Mouse (Mus musculus): Measurements from ENCODE around the gene Tex2. TPM values are rescaled to one million over a fixed set of nuclear protein-coding genes. Genes with fewer than 3 reads are reported as not detected.
"Not testable (repeated sequence)": the region's sequence is repeated elsewhere in the genome, so short reads cannot be mapped to it uniquely, and the experiment has no call there.

Gene Tex2
- polyA plus RNA-seq, 1 experiment from 2014 or later, result 11.1 TPM

- ATAC-seq, result no peak
- Histone ChIP-seq H3K4me2 (replicated peaks) (no peak overlapping the region), H3K9ac (no peak overlapping the region), H3K9me3 (no peaks in the 10 kb centered on the region), H3K4me1 (replicated peaks) (0 out of 2 replicates have a peak, but pooled peaks cover 7% of the 10 kb centered on the region), H3K36me3 (no peaks in the 10 kb centered on the region), H3K27me3 (replicated peaks) (no peaks in the 10 kb centered on the region), H3K27ac (no peak overlapping the region), H3K4me3 (replicated peaks) (no peak overlapping the region)
- 67% methylated on average over 5 of the region's 5 CpGs for WGBS
These were observed 23.1 kb downstream of the Tex2 start for GRCm38 (mm10) chr11:106590143-106590542.

GRCm38 (mm10) chr11:106588781-106589180 is 24.4 kb downstream of the Tex2 start:
- WGBS, result 54% methylated on average over 8 of the region's 8 CpGs
- 0 out of 2 replicates have a peak, but pooled peaks cover 7% of the 10 kb centered on the region for H3K4me1 ChIP-seq (replicated peaks)
- no peak for ATAC-seq
- no peak overlapping the region for H3K27ac ChIP-seq
- H3K9ac ChIP-seq, result no peak overlapping the region
- no peak overlapping the region for H3K4me2 ChIP-seq (replicated peaks)
- H3K9me3 ChIP-seq, result no peaks in the 10 kb centered on the region
- no peak overlapping the region for H3K4me3 ChIP-seq (replicated peaks)
- no peaks in the 10 kb centered on the region for H3K27me3 ChIP-seq (replicated peaks)
- no peaks in the 10 kb centered on the region for H3K36me3 ChIP-seq

- no peaks in the 10 kb centered on the region for H3K27me3 ChIP-seq (replicated peaks)
- no peaks in the 10 kb centered on the region for H3K36me3 ChIP-seq
- H3K4me2 ChIP-seq (replicated peaks), result no peak overlapping the region
- 74% methylated on average over 10 of the region's 10 CpGs for WGBS
- peak; percentile 61; the same call in 1 of the 2 replicates for ATAC-seq
- no peak overlapping the region for H3K4me3 ChIP-seq (replicated peaks)
- no peak overlapping the region for H3K27ac ChIP-seq
- H3K4me1 ChIP-seq (replicated peaks), result 0 out of 2 replicates have a peak, but pooled peaks cover 7% of the 10 kb centered on the region
- H3K9me3 ChIP-seq, result no peaks in the 10 kb centered on the region
- H3K9ac ChIP-seq, result no peak overlapping the region
These were observed 25.3 kb downstream of the Tex2 start for GRCm38 (mm10) chr11:106587786-106588519.

GRCm38 (mm10) chr11:106583801-106584200 is 29.4 kb downstream of the Tex2 start:
- no peaks in the 10 kb centered on the region for H3K36me3 ChIP-seq
- no peak overlapping the region for H3K4me2 ChIP-seq (replicated peaks)
- no peak for ATAC-seq
- H3K4me1 ChIP-seq (replicated peaks), result 0 out of 2 replicates have a peak, but pooled peaks cover 3% of the 10 kb centered on the region
- H3K4me3 ChIP-seq (replicated peaks), result no peak overlapping the region
- H3K27me3 ChIP-seq (replicated peaks), result no peaks in the 10 kb centered on the region
- H3K9ac ChIP-seq, result no peak overlapping the region
- H3K9me3 ChIP-seq, result no peaks in the 10 kb centered on the region
- WGBS, result 98% methylated on average over 1 of the region's 1 CpGs
- no peak overlapping the region for H3K27ac ChIP-seq

- H3K27ac ChIP-seq, result no peak overlapping the region
These were observed 31.9 kb downstream of the Tex2 start for GRCm38 (mm10) chr11:106581357-106581756.

GRCm38 (mm10) chr11:106580468-106580867 is 32.8 kb downstream of the Tex2 start:
- Histone ChIP-seq H3K36me3 (no peaks in the 10 kb centered on the region), H3K27ac (no peak overlapping the region), H3K9me3 (no peaks in the 10 kb centered on the region), H3K27me3 (replicated peaks) (no peaks in the 10 kb centered on the region), H3K4me1 (replicated peaks) (no peaks in the 10 kb centered on the region), H3K4me3 (replicated peaks) (no peak overlapping the region), H3K9ac (no peak overlapping the region), H3K4me2 (replicated peaks) (no peak overlapping the region)
- 88% methylated on average over 8 of the region's 8 CpGs for WGBS
- ATAC-seq, result no peak

More at GRCm38 (mm10) chr11:106581357-106581756, 31.9 kb downstream of the Tex2 start:
- Histone ChIP-seq H3K9ac (no peak overlapping the region), H3K27me3 (replicated peaks) (no peaks in the 10 kb centered on the region), H3K4me2 (replicated peaks) (no peak overlapping the region), H3K36me3 (no peaks in the 10 kb centered on the region), H3K9me3 (no peaks in the 10 kb centered on the region), H3K4me1 (replicated peaks) (no peaks in the 10 kb centered on the region), H3K4me3 (replicated peaks) (no peak overlapping the region)
- ATAC-seq, result no peak
- WGBS, result 90% methylated on average over 10 of the region's 10 CpGs

- no peaks in the 10 kb centered on the region for H3K9me3 ChIP-seq
- WGBS, result 43% methylated on average over 5 of the region's 5 CpGs
- no peaks in the 10 kb centered on the region for H3K36me3 ChIP-seq
- peak; percentile 28; the same call in 1 of the 2 replicates for ATAC-seq
- H3K27me3 ChIP-seq (replicated peaks), result no peaks in the 10 kb centered on the region
- H3K27ac ChIP-seq, result no peak overlapping the region
- no peak overlapping the region for H3K4me3 ChIP-seq (replicated peaks)
- no peak overlapping the region for H3K4me2 ChIP-seq (replicated peaks)
- no peaks in the 10 kb centered on the region for H3K4me1 ChIP-seq (replicated peaks)
- no peak overlapping the region for H3K9ac ChIP-seq
These were observed 33.3 kb downstream of the Tex2 start for GRCm38 (mm10) chr11:106579957-106580356.

- Histone ChIP-seq H3K36me3 (no peaks in the 10 kb centered on the region), H3K27ac (no peak overlapping the region), H3K9me3 (no peaks in the 10 kb centered on the region), H3K9ac (no peak overlapping the region), H3K27me3 (replicated peaks) (no peaks in the 10 kb centered on the region), H3K4me2 (replicated peaks) (no peak overlapping the region), H3K4me3 (replicated peaks) (no peak overlapping the region), H3K4me1 (replicated peaks) (no peaks in the 10 kb centered on the region)
- no peak for ATAC-seq
- WGBS, result 85% methylated on average over 2 of the region's 2 CpGs
These were observed 34.1 kb downstream of the Tex2 start for GRCm38 (mm10) chr11:106579146-106579545.

GRCm38 (mm10) chr11:106577624-106578355 is 35.4 kb downstream of the Tex2 start:
- not testable (repeated sequence) for H3K4me2 ChIP-seq (replicated peaks); ATAC-seq; H3K9me3 ChIP-seq; H3K4me3 ChIP-seq (replicated peaks); H3K27me3 ChIP-seq (replicated peaks); H3K9ac ChIP-seq; H3K36me3 ChIP-seq; H3K27ac ChIP-seq
- WGBS, result 91% methylated on average over 10 of the region's 10 CpGs
- H3K4me1 ChIP-seq (replicated peaks), result peaks cover 12% of the 10 kb centered on the region

- H3K4me3 ChIP-seq (replicated peaks), result no peak overlapping the region
- H3K9ac ChIP-seq, result no peak overlapping the region
- H3K4me2 ChIP-seq (replicated peaks), result no peak overlapping the region
- no peaks in the 10 kb centered on the region for H3K36me3 ChIP-seq
- no peak overlapping the region for H3K27ac ChIP-seq
- H3K9me3 ChIP-seq, result no peaks in the 10 kb centered on the region
- H3K4me1 ChIP-seq (replicated peaks), result peaks cover 30% of the 10 kb centered on the region
- 82% methylated on average over 9 of the region's 9 CpGs for WGBS
- H3K27me3 ChIP-seq (replicated peaks), result no peaks in the 10 kb centered on the region
- ATAC-seq, result no peak
These were observed 38.8 kb downstream of the Tex2 start for GRCm38 (mm10) chr11:106574456-106574855.

- H3K4me2 ChIP-seq (replicated peaks), result no peak overlapping the region
- no peaks in the 10 kb centered on the region for H3K9me3 ChIP-seq
- no peaks in the 10 kb centered on the region for H3K36me3 ChIP-seq
- H3K9ac ChIP-seq, result peak overlapping the region; percentile 2; the same call in 1 of the 2 replicates
- no peak overlapping the region for H3K4me3 ChIP-seq (replicated peaks)
- H3K27me3 ChIP-seq (replicated peaks), result no peaks in the 10 kb centered on the region
- 0 out of 2 replicates have a peak, but pooled peaks have one; percentile 23 for ATAC-seq
- WGBS, result 44% methylated on average over 9 of the region's 9 CpGs
- 0 out of 2 replicates have a peak overlapping the region, but pooled peaks have one; percentile 38 for H3K27ac ChIP-seq
- H3K4me1 ChIP-seq (replicated peaks), result peaks cover 30% of the 10 kb centered on the region
These were observed 39.6 kb downstream of the Tex2 start for GRCm38 (mm10) chr11:106573476-106574240.

GRCm38 (mm10) chr11:106572958-106573357 is 40.3 kb downstream of the Tex2 start:
- H3K4me3 ChIP-seq (replicated peaks), result no peak overlapping the region
- 43% methylated on average over 9 of the region's 9 CpGs for WGBS
- H3K9ac ChIP-seq, result no peak overlapping the region; the same call in 1 of the 2 replicates
- no peak overlapping the region for H3K4me2 ChIP-seq (replicated peaks)
- no peaks in the 10 kb centered on the region for H3K9me3 ChIP-seq
- no peaks in the 10 kb centered on the region for H3K36me3 ChIP-seq
- peaks cover 30% of the 10 kb centered on the region for H3K4me1 ChIP-seq (replicated peaks)
- 0 out of 2 replicates have a peak overlapping the region, but pooled peaks have one; percentile 38 for H3K27ac ChIP-seq
- no peak for ATAC-seq
- no peaks in the 10 kb centered on the region for H3K27me3 ChIP-seq (replicated peaks)
